In genomic region chr4:135075360-135075759, GRCm38 (mm10) we compare ENCODE assay signal across 15 mouse cellular contexts. TPM values are rescaled to one million over a fixed set of nuclear protein-coding genes. Genes with fewer than 3 reads are reported as not detected.
"Had no signal": no experiment of that assay in that cellular context is flagged by ENCODE, and none has a peak within 500 bp of the region (broad histone marks: within the 10 kb centered on the region; RNA-seq: fewer than 3 reads in every experiment).

No protein-coding gene starts in this region.

- DNase-seq: kidney, adult 18-20 months; kidney, adult 9 months; kidney, postnatal 14 days; layer of hippocampus, adult 9-11 months; liver, embryonic 13.5 days; lung, adult 2 months; lung, postnatal 14 days; lung, postnatal 4 days; right cerebral cortex, adult 18-20 months; right cerebral cortex, postnatal 14 days; right cerebral cortex, postnatal 4 days had no signal

- ATAC-seq: midbrain, embryonic 15.5 days had no signal

RNA-seq across cellular contexts. Expression of gene Runx3, which starts 45.1 kb away (rescaled TPM):
- total RNA-seq: layer of hippocampus, adult 2 months; layer of hippocampus, postnatal 25 days; left cerebral cortex, postnatal 25 days had no signal
